Mouse (Mus musculus) large intestine, adult 2 months (tissue): ENCODE data around the gene E2f6. TPM values are rescaled to one million over a fixed set of nuclear protein-coding genes. Genes with fewer than 3 reads are reported as not detected.

Experiments used
- DNase-seq: peaks from one replicate; pipeline ENCODE4 v3.0.0-alpha.2; 2012; ENCODE audit warnings: low read depth, low spot score
- WGBS: fragments of 180-500 bp; shearing (Covaris S2); methylation state at CpG from one replicate; pipeline ENCODE4 v1.1.7; 2018; 5-methylcytosine and 5-hydroxymethylcytosine counted together
- polyA plus RNA-seq: library from polyadenylated mRNA; depleted of rRNA; stranded (reverse); fragments of >200 nt; gene quantifications from 2 replicates; pipeline ENCODE4 v1.2.3, GENCODE M21; 2012; rRNA removed

Gene E2f6
- polyA plus RNA-seq: 9.5 and 12.5 TPM in 2 replicates

GRCm38 (mm10) chr12:16810525-16811431 lies at the start of gene E2f6:
Gene E2f6, plus strand, starts transcription at chr12:16810963.
- no peak for DNase-seq
- WGBS: 6% methylated on average over 81 of the region's 81 CpGs

- WGBS: 96% methylated on average over 3 of the region's 3 CpGs
- no peak for DNase-seq
Observed at GRCm38 (mm10) chr12:16761461-16761860, 49.3 kb upstream of the E2f6 start.

- no peak for DNase-seq
- WGBS: 73% methylated on average over 4 of the region's 4 CpGs
Observed at GRCm38 (mm10) chr12:16763649-16764422, 46.9 kb upstream of the E2f6 start.

GRCm38 (mm10) chr12:16764776-16765445 lies 45.9 kb upstream of the E2f6 start:
- DNase-seq: no peak
- 83% methylated on average over 12 of the region's 12 CpGs for WGBS

GRCm38 (mm10) chr12:16768251-16768650 lies 42.5 kb upstream of the E2f6 start:
- 68% methylated on average over 3 of the region's 3 CpGs for WGBS
- no peak for DNase-seq

- no peak for DNase-seq
- 90% methylated on average over 2 of the region's 2 CpGs for WGBS
Observed at GRCm38 (mm10) chr12:16768711-16769110, 42.1 kb upstream of the E2f6 start.

- no peak for DNase-seq
- 85% methylated on average over 6 of the region's 6 CpGs for WGBS
Observed at GRCm38 (mm10) chr12:16769601-16770165, 41.1 kb upstream of the E2f6 start.

- 91% methylated on average over 4 of the region's 4 CpGs for WGBS
Observed at GRCm38 (mm10) chr12:16774605-16775004, 36.2 kb upstream of the E2f6 start.

GRCm38 (mm10) chr12:16775351-16775750 lies 35.4 kb upstream of the E2f6 start:
- 53% methylated on average over 3 of the region's 3 CpGs for WGBS
- no peak for DNase-seq

More at GRCm38 (mm10) chr12:16774605-16775004, 36.2 kb upstream of the E2f6 start:
- no peak for DNase-seq

GRCm38 (mm10) chr12:16778523-16778922 lies 32.2 kb upstream of the E2f6 start:
- 53% methylated on average over 5 of the region's 5 CpGs for WGBS
- no peak for DNase-seq

- 41% methylated on average over 2 of the region's 2 CpGs for WGBS
- DNase-seq: no peak
Observed at GRCm38 (mm10) chr12:16779165-16779564, 31.6 kb upstream of the E2f6 start.

GRCm38 (mm10) chr12:16780320-16780719 lies 30.4 kb upstream of the E2f6 start:
- WGBS: 93% methylated on average over 3 of the region's 3 CpGs
- no peak for DNase-seq

GRCm38 (mm10) chr12:16781034-16781746 lies 29.6 kb upstream of the E2f6 start:
- no peak for DNase-seq
- 45% methylated on average over 14 of the region's 14 CpGs for WGBS

- no peak for DNase-seq
- WGBS: 78% methylated on average over 2 of the region's 2 CpGs
Observed at GRCm38 (mm10) chr12:16788600-16788999, 22.2 kb upstream of the E2f6 start.

GRCm38 (mm10) chr12:16789199-16789598 lies 21.6 kb upstream of the E2f6 start:
- 74% methylated on average over 1 of the region's 1 CpGs for WGBS
- no peak for DNase-seq

- no peak for DNase-seq
- 61% methylated on average over 4 of the region's 4 CpGs for WGBS
Observed at GRCm38 (mm10) chr12:16789756-16790155, 21.0 kb upstream of the E2f6 start.

- WGBS: 78% methylated on average over 4 of the region's 4 CpGs
- no peak for DNase-seq
Observed at GRCm38 (mm10) chr12:16790456-16790855, 20.3 kb upstream of the E2f6 start.

- DNase-seq: no peak
- WGBS: 84% methylated on average over 4 of the region's 4 CpGs
Observed at GRCm38 (mm10) chr12:16793371-16793770, 17.4 kb upstream of the E2f6 start.

GRCm38 (mm10) chr12:16795781-16796180 lies 15.0 kb upstream of the E2f6 start:
- 83% methylated on average over 3 of the region's 3 CpGs for WGBS
- no peak for DNase-seq
